Mouse (Mus musculus) MEL-GATA-1-ER (cell line): ENCODE data around the gene Cul7.

ENCODE experiments used
- DNase-seq: peaks from one replicate; pipeline ENCODE4 v3.0.0-alpha.2; 2012; ENCODE audit warnings: low read depth; ENCODE audit errors: extremely low read depth

Cul7 gene

GRCm38 (mm10) chr17:46650232-46651031, at the start of gene Cul7:
TSS of gene Cul7 (plus strand) at chr17:46650337.
- peak; percentile 58 for DNase-seq

DNA sequence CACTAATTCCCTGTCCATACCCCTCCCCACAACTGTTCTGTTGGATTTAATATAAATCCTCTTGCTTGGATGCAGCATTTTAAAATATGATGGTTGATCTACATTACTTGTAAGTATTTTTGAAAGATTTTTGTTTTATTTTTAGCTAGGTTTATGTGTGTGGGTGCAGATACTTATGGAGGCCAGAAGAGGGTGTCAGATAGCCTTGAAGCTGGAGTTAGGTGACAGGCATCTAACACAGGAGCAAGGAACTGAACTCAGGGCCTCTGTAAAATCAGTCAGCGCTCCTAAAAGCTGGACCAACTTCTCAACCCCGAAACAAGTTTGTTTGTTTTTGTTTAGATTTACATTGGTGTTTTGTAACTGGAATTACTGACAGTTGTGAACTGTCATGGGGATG, 49.6 kb upstream of the Cul7 start:
- DNase-seq = no peak

DNA sequence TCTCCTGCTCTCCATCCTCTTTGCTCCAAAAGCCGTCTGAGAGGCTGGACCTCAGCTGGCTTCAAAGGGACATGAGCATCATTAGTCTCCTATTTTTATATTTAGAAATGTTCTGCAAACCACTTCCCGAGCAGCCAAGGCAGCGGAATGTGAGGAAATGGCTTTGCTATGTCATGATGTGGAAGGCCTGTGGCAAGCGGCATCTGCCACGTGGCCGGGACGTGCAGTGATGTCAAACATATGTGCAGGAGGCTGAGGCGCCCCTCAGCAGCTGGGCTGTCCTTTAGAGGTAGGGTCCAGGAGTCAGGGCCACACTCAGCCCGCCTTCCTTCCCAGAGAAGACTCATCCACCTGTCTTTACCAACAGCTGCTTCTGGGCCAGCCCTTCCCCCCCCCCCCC, 47.9 kb upstream of the Cul7 start:
- no peak for DNase-seq

- no peak for DNase-seq
Measured at GRCm38 (mm10) chr17:46603229-46603628, 46.9 kb upstream of the Cul7 start.

GRCm38 (mm10) chr17:46605126-46605525, 45.0 kb upstream of the Cul7 start:
- no peak for DNase-seq

GRCm38 (mm10) chr17:46605987-46606386, 44.1 kb upstream of the Cul7 start:
- no peak for DNase-seq

DNA sequence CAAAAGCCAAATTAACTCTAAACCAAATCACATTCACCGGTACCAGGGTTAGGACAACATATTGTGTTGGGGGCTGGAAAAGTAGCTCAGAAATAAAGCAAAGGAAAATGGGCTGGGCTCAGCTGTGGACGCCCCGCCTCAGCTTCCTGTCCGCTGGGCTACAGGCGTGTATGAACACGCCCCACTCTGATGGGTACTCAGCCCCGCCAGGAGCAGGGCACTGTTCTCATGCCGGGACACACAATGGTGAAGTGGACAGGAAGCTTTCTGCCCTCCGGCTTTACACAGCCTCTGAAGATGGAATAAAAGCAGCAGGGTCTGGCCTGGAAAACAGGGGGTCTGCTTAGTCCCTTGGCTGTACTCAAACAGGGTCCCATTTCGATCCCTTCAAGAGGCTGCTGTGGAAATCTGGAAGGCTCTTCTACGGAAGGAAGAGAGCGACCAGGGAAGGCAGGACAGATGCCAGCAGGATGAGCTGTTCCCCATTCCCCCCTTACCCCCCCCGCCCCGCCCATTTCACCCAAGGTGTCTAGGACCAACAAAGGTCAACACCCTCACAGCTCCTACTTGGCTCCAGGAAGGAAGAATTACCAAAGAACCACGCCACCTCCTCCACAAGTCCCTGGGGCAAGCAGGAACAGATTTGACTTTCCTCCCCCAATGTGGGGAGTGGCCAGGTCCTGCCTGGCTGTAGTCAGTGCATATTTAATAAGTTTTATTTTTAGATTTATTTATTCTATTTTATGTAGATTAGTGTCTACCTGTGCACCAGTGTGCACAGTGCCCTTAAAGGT, 40.2 kb upstream of the Cul7 start:
- no peak for DNase-seq

DNA sequence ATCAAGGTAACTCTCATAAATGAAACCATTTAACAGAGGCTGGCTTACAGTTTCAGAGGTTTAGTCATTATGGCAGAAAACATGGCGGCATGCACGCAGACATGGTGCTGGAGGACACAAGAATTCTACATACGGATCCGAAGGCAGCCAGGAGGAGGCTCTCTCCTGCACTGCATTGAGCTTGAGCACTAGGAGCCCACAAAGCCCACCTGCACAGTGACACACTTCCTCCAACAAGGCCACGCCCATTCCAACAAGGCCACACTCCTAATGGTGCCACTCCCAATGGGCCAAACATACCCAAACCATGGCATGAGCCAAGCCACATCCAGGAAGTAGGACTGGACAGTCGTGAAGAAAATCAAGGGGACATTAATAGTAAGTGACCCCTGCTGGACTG, 38.8 kb upstream of the Cul7 start:
- DNase-seq = no peak

DNA sequence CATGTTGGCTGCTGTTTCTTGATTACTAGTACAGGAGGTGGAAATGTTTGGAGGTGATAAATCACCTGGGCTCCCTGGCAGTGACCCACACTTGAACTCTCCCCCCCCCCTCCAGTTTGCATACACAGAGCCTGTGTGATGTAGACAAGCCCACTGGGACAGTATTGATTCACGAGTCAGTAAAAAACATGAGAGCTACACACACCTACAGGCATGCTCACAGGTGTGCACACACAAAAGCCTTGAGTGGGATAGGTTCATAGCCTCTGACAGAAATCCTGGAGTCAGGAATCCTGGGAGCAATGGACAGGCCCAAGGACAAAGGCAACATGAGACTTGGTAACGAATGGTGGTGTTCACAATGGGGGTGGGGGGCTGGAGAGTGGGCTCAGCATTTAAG, 37.9 kb upstream of the Cul7 start:
- no peak for DNase-seq

DNA sequence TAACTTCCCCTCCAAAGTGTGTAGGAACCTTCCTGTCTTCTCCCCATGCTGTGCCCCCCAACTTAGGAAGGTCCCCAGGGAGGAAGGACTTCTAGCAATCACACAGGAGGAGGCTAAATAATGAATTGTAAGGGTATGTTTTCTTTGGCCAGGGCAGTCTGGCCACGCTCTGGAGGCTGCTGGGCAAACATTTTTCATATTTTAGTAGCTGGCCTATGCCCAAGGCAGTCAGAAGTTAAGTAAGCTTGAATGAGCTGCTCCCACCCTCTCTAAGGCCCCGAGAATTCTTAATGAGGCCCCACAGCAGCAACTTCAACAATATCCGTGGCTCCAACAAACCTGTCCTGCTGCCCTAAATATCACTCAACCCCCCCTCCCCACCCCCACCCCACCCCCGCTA, 37.3 kb upstream of the Cul7 start:
- DNase-seq = no peak

- no peak for DNase-seq
Measured at GRCm38 (mm10) chr17:46613229-46613628, 36.9 kb upstream of the Cul7 start.

DNA sequence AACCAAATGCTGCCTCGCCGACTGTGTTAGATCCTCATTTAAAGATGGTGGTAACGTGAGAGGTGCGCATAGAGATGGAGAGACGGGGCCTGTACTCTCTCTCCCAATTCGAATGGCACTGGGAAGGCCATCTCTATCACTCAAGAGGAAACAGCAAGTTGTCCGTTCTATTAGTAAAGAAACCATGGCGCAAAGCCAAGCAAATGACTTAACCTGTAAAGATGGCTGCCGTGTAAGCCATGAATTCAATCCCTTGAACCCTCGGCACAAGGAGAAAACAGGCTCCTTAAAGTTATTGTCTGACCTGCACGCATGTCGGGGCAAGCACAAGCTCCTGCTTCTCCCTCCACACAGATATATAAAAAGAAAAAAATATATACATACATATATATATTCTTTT, 32.3 kb upstream of the Cul7 start:
- no peak for DNase-seq

GRCm38 (mm10) chr17:46618394-46618768, 31.8 kb upstream of the Cul7 start:
- DNase-seq = no peak

- no peak for DNase-seq
Measured at GRCm38 (mm10) chr17:46618769-46619682, 31.1 kb upstream of the Cul7 start.

GRCm38 (mm10) chr17:46619683-46620357, 30.3 kb upstream of the Cul7 start:
- no peak for DNase-seq

- DNase-seq = peak; percentile 31
Measured at GRCm38 (mm10) chr17:46621324-46621723, 28.8 kb upstream of the Cul7 start.

DNA sequence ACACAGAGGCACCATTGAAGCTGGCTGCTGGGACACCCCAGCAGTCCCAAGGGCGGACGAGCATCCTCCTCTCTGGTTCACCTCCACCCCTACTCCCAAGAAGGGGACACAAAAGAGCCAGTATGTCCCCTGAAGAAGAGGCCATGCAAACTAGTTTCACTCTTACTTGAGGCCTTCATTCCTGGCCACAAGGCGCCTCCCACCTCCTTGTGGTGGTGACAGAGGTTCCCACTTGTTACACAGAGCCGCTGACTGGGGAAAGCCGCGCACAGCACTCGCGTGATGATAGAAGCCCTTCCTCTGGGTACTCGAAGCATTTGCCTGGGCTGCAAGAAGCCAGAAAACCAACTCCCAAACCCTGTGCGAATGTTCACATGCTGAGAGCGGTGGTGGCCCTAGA, 27.9 kb upstream of the Cul7 start:
- DNase-seq = no peak

- no peak for DNase-seq
Measured at GRCm38 (mm10) chr17:46623819-46624557, 26.1 kb upstream of the Cul7 start.

- no peak for DNase-seq
Measured at GRCm38 (mm10) chr17:46624598-46624997, 25.5 kb upstream of the Cul7 start.

DNA sequence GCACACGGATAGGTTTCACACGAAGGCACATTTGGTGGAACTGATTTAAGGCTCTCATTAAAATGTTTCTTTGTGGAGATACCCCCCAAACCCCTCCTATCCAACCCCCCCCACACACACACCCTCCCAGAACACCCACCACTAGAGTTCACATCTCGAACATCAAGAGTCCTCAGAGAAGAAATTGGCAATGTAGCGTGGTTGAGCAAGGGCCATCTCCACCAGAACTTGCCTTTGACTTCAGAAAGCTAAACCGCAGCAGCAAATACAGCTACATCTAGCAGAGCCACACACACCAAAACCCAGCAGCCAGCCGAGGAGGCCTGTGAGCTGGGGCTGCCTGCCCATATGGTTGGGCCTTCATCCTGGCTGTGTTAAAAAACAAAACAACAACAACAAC, 22.7 kb upstream of the Cul7 start:
- DNase-seq = no peak

DNA sequence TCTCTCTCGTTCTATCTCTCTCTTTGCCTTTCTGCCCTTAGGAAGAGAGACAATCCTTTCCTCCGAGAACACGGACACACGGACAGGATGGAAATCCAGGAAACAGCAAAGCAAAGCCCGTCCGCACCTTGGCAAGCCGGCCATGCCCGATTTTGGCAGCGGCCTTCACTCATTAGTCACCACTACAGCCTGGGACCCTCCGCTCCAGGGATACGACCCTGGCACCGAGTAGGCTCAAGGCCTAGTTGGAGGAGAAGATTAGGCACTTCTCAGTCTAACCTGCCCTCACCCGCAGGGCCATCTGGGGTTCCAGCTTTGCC, 21.7 kb upstream of the Cul7 start:
- no peak for DNase-seq
